Mouse (Mus musculus): ENCODE data around the gene Pla2g7.

DNA sequence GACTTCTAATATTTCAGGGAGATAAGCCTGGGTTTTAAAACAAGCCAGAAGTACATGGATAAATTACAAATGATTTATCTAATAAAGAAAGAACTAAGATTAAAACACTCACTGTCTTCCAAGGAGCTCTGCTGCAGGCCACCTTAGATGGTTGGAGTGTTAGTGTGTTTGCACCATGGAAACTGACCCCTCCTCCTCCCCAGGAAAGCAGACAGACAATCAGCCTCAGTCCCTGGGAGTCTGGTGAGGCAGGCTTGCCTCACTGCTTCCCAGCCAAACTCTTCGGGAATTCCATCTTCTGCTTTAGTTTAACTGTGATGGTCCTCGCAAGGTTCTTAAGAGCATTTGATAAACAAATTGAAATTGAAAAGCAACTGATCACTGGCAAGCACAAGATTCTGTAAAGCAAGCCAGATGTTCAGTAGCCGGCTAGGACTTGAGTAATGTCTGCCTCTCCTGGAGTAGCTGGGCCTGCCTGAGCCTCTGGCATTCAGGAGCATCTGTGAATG lies 16.7 kb upstream of the Pla2g7 start:
- TF ChIP-seq CTCF (IDR thresholded peaks at IDR 0.05; ENCODE audit: control insufficient read depth, insufficient read depth, insufficient read length): no peak
- TF ChIP-seq MAX (IDR thresholded peaks at IDR 0.05): no peak
- TF ChIP-seq USF1 (IDR thresholded peaks at IDR 0.05; ENCODE audit: low read depth): no peak
- TF ChIP-seq CEBPB (IDR thresholded peaks at IDR 0.05; ENCODE audit: low read depth): no peak

Measured in C2C12 (cell line).